Comparison of ENCODE assay signal across 8 mouse cellular contexts in genomic region chr2:116900273-116900843, GRCm38 (mm10). TPM values are rescaled to one million over a fixed set of nuclear protein-coding genes. Genes with fewer than 3 reads are reported as not detected.
DNase-seq lines count a peak whose midpoint lies in the region; ATAC-seq and TF ChIP-seq lines count a peak whose summit lies in the region.

No protein-coding gene starts in this region.

- H3K9me3 ChIP-seq in kidney, postnatal 0 days (replicated peaks; ENCODE audit: low read length), result no peaks in the 10 kb centered on the region
- H3K9me3 ChIP-seq in neural tube, embryonic 11.5 days (ENCODE audit: control insufficient read depth, low read length), result no peaks in the 10 kb centered on the region; the same call in 1 of the 2 replicates

- peak overlapping the region; percentile 27; the same call in 1 of the 2 replicates for H3K9ac ChIP-seq in kidney, postnatal 0 days (ENCODE audit: low read depth, low read length)
- no peak overlapping the region for H3K9ac ChIP-seq in neural tube, embryonic 11.5 days (ENCODE audit: low read length)

- peak; percentile 48 for ATAC-seq in frontal cortex, adult (ENCODE audit: low TSS enrichment)
- ATAC-seq in kidney, postnatal 0 days (replicated peaks; ENCODE audit: low FRiP score, low read depth), result peak; percentile 23; the same call in 1 of the 2 replicates
- ATAC-seq in neural tube, embryonic 11.5 days (ENCODE audit: insufficient read depth, low FRiP score, low TSS enrichment), result peak; percentile 62

- no peak overlapping the region for H3K27ac ChIP-seq in testis, adult 2 months (ENCODE audit: control insufficient read depth, insufficient read depth, low read depth, low read length)
- no peak overlapping the region for H3K27ac ChIP-seq in kidney, postnatal 0 days
- no peak overlapping the region for H3K27ac ChIP-seq in neural tube, embryonic 11.5 days (ENCODE audit: low read depth, low read length)

- WGBS in kidney, postnatal 0 days, result 28% methylated on average over 10 of the region's 10 CpGs
- WGBS in neural tube, embryonic 11.5 days, result 42% methylated on average over 10 of the region's 10 CpGs

- H3K4me2 ChIP-seq in kidney, postnatal 0 days (ENCODE audit: low read length), result peak overlapping the region; percentile 65
- peak overlapping the region; percentile 31 for H3K4me2 ChIP-seq in neural tube, embryonic 11.5 days (ENCODE audit: low read depth)

- peak overlapping the region; percentile 47 for H3K4me3 ChIP-seq in testis, adult 2 months (ENCODE audit: control insufficient read depth, low read depth, low read length)
- peak overlapping the region; percentile 31 for H3K4me3 ChIP-seq in kidney, postnatal 0 days (replicated peaks; ENCODE audit: low read depth, low read length)
- H3K4me3 ChIP-seq in neural tube, embryonic 11.5 days (ENCODE audit: low read depth, low read length), result 0 out of 2 replicates have a peak overlapping the region, but pooled peaks have one; percentile 3

- TF ChIP-seq CTCF in testis, adult 2 months (IDR thresholded peaks at IDR 0.05; ENCODE audit: control insufficient read depth, insufficient read depth, insufficient replicate concordance, low read depth, low read length), result no peak
- no peak; the same call in 1 of the 2 replicates for TF ChIP-seq CTCF in kidney, postnatal 0 days (IDR thresholded peaks at IDR 0.05; ENCODE audit: low read depth)

- TF ChIP-seq POLR2A in testis, adult 2 months (IDR thresholded peaks at IDR 0.05; ENCODE audit: control insufficient read depth, low read depth, low read length), result no peak

- H3K4me1 ChIP-seq in testis, adult 2 months (ENCODE audit: control insufficient read depth, insufficient read depth, low read length), result no peaks in the 10 kb centered on the region; the same call in 1 of the 2 replicates
- no peaks in the 10 kb centered on the region for H3K4me1 ChIP-seq in kidney, postnatal 0 days (replicated peaks; ENCODE audit: insufficient read depth, low read length)
- H3K4me1 ChIP-seq in neural tube, embryonic 11.5 days (ENCODE audit: control insufficient read depth, insufficient read depth, low read length), result no peaks in the 10 kb centered on the region

- no peak for DNase-seq in frontal cortex, postnatal 36 days (ENCODE audit: low spot score in 2 of 2)
- DNase-seq in testis, postnatal 14 days (ENCODE audit: low spot score), result no peak
- peak; percentile 42 for DNase-seq in kidney, postnatal 0 days (ENCODE audit: low spot score)
- no peak for DNase-seq in neural tube, embryonic 11.5 days (ENCODE audit: low spot score)
- no peak for DNase-seq in thymus, postnatal 14 days
- DNase-seq in cerebellum, adult 9-10 months, result no peak

- no peaks in the 10 kb centered on the region for H3K27me3 ChIP-seq in testis, adult 2 months (ENCODE audit: control insufficient read depth, insufficient read depth, low read length)
- H3K27me3 ChIP-seq in kidney, postnatal 0 days (ENCODE audit: insufficient read depth, low read length), result no peaks in the 10 kb centered on the region
- H3K27me3 ChIP-seq in neural tube, embryonic 11.5 days (ENCODE audit: control insufficient read depth, insufficient read depth, low read length), result no peaks in the 10 kb centered on the region

- H3K36me3 ChIP-seq in testis, adult 2 months (ENCODE audit: control insufficient read depth, insufficient read depth, low read length), result no peaks in the 10 kb centered on the region
- H3K36me3 ChIP-seq in kidney, postnatal 0 days (ENCODE audit: insufficient read depth, low read length), result no peaks in the 10 kb centered on the region
- H3K36me3 ChIP-seq in neural tube, embryonic 11.5 days (ENCODE audit: control insufficient read depth, insufficient read depth, low read length), result no peaks in the 10 kb centered on the region

RNA-seq across cellular contexts. Expression of gene Tmco5, which starts 21.9 kb away (rescaled TPM):
- polyA plus RNA-seq in testis, adult 2 months (2012; rRNA removed), result 235 and 284 TPM in 2 replicates
- not detected in 2 replicates for polyA plus RNA-seq in kidney, postnatal 0 days (2015; fragmentation: Nextera tagmentation; extraction: Ambion mirVana)
- polyA plus RNA-seq in neural tube, embryonic 11.5 days (2014; fragmentation: Nextera tagmentation; extraction: Ambion mirVana), result not detected in 2 replicates

Comparison
In these comparisons a context has a peak if more than half of its experiments do, and no peak if none do; other contexts are left out.
1. RNA of gene Tmco5, which starts 21.9 kb away (polyA plus RNA-seq): 235 to 284 TPM in testis, adult 2 months; not detected in kidney, postnatal 0 days and not detected in neural tube, embryonic 11.5 days; every median in the first group is over 100 times any median in the second.
2. Peak in every context shown above with its lines, with median percentiles within 50 percentile points of each other: ATAC-seq and H3K4me3 ChIP-seq.